Mouse (Mus musculus) layer of hippocampus, postnatal 10 days (tissue): ENCODE data around the gene Akap8. TPM values are rescaled to one million over a fixed set of nuclear protein-coding genes. Genes with fewer than 3 reads are reported as not detected.

Source experiments
- DNase-seq, 2 experiments: peaks; one replicate each; pipeline ENCODE4 v3.0.0; 2021; ENCODE audit warnings: low spot score in 2 of 2
- total RNA-seq, 2 experiments: library from RNA; stranded (reverse); gene quantifications; 2 replicates each; pipeline ENCODE4 v1.2.3; 2021

The Akap8 gene
- total RNA-seq, 2 experiments from 2014 or later: 88.7 to 112 TPM

DNA sequence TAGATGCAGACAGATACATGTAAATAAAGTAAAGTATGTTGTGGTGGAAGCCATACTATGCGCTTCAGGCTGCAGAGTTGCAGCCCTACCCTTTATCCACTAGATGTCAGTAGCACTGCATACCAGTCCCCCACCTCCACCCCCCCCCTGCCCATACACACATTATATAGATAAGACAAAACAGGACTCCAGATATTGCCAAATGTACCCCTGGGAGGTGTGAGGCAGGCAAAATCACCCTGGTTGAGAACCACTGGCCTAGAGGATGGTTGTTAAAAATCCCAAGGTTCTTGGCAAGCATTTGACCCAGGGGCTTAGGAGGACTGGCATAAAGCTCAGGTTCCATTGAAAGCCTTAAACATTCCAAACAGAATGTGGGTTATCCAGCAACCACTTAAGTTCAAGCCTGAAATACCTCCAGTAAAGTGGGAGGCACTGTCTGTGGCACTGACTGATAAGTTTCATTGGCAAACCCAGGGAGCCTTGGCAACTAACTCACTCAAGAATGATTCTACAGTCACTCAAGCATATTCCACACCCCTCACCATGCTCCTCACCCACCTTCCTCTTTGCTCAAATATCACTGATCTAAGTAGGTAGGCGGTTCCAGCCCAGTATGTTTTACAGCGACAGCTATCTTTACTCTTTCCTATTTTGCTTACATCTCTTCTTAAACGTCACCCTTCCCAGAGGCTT lies 28.1 kb upstream of the Akap8 start:
- DNase-seq: no peak

DNA sequence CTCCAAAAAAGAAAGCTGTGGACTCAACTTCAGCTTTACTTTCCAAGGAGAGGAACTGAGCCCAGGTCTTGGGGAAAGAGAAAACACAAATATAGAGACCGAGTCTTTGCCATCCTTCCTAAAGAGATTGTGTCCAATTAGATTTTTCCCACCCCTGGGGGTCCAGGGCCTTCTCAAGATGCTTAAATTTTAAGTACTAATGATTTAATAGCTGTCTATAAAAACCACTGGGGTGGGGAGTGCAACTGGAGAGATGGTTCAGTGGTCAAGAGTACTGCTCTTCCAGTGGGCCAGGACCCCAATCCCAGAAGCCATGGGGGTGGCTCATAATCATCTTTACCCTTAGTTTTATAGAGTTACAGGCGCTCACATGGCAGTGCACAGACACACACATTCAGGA lies 27.4 kb upstream of the Akap8 start:
- DNase-seq: no peak

DNA sequence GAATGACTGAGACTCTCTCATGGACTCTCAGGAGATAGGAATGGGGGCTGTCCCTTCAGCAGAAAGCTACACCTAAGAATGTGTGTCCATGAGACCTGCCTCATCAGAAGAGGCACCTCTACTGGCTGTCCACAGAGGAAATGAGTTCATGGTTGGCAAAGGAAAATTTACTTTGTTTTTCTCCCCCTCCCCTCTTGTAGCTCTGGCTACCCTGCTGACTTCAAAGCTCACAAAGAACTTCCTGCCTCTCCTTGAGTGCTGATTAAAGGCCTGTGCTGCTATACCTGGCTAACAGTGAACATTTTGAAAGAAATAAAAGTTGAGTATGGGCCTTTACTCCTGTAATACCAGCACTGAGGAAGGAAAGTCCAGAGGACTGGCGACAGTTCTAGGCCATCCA lies 20.1 kb upstream of the Akap8 start:
- no peak for DNase-seq

DNA sequence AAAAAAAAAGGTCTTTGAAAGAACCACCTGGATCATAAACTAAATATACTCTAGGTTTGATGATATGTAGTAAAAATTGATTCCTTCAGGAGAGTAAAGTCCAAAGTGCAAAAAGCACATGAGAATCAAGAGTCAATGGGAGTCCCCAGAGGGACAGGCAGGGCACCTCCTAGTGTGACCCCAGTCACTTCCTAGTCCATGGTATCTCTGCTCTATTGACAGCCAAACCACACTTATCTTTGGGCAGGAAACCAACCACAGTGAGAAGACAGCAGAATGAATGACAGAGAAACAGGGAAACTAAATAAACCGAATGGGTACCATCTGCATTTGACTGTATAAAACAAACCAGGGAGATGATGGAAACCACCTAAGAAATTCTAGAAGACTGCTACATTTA lies 19.1 kb upstream of the Akap8 start:
- no peak for DNase-seq

DNA sequence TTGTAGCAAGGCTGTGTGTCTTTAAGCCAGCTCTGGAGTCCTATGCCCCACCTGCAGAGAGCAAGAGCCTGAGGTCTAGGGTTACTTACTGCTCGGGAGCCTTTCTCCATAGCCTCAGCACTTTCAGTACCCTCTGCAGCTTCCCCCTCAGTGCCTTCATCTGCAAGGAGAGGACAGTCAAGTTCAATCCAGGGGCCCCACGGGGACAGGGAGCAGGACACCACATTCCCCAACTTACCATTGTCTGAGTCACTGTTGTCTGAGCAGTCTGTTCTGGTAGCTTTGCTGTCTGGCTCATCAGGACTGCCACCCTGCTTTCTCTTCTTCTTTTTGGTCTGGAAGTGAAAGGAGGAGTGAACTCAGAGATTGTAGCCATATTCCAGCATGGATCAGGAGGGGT lies 14.8 kb upstream of the Akap8 start:
- no peak for DNase-seq

DNA sequence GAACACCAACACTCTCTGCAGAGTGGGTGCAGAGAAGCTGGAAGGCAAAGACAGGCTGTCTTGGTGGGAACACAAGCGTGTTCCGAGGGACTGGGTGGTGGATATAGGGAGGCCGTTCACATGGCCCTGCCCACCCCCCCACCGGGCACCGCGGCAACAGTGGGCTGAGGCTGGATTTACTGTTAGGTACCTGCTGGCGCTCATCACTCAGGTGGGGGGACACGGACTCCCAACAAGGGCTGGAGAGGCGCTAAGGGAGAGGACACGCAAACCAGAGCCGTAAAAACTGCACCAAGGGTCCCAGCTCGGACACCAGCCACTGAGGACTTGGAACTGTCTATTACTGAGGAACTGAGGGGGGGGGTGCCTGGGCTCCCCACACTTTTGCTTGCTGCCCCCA lies 13.9 kb upstream of the Akap8 start:
- no peak for DNase-seq

DNA sequence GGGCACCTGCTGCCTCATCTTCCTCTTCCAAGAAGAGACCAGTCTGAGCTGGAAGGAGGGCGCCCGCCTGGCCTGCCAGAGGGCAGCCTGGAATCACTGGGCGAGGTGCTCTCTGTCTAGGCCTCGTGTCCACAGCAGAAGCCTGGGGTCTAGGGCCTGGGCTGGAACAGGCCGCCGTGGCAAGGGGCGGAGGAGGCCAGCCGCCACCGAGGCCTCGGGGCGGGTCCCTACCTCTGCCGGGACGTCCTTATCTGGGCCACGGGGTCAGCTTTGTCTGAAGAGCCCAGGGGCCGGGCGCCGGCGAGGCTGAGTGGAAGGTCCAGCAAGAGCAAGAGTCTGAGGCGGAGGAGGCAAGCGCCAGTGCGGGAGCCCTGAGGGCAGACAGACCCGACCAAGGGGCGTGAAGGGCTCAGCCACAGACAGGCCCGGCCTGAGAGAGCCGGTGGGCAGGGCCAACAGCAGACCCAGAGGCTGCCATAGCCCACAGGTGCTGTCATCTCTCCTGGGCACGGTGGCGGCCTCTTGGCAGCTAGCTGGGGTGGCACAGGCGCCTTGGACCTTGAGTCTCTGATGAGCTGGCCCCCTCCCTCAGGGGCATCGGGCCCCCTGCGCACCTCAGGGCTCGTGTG lies 12.8 kb upstream of the Akap8 start:
- no peak for DNase-seq

DNA sequence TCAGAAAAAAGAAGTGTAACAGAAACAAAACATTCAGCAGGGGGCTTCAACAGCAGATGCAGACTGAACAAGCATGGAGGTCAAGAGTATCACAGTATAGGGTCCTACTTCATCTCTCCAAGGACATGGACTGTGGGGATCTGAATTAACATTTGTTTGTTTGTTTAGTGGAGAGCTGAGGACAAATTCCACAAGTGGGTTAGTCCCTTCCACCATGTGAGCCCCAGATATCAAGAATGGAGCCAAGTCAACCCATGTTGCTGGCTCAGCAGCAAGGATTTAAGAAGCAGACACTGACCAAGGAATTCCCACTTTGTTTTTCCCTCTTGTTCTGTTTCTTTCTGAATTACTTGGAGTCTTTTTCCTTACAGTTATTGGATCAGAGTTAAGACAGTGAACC lies 6.5 kb upstream of the Akap8 start:
- DNase-seq: no peak

DNA sequence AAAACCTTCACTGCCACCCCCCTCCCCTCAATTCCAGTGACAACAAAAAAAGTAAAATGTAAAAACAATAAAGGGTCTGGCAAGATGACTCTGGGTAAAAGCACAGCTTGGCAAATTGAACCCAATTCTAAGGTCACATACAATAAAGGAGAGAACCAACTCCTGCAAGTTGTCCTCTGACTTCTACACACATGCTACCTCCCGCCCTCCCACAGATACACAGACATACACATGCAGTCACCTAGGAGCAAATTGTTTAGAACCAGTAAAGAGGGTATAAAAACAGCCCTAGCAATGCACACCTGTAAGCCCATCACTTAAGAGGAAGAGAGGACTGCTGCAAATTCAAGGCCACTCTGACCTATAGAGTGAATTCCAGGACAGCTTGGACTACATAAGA lies 1.8 kb upstream of the Akap8 start:
- no peak for DNase-seq

DNA sequence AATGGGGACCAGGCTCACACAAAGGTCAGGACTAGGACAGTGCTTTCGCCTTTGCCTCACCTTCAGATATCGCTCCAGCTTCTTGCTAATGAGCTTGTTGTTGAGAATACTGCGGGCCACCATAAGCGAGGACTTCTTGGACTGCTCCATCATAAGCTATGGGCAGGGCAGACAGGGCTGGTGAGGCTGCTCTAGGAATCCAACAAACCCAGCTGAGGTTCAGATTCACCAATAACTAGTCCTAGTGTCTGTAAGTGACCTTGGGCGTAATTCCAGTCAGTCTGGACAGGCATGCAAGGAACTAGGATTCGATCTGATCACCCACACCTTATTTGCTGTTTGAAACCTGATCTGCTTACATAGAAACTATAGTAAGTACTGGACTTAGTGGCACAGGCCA lies 798 bp upstream of the Akap8 start:
- no peak for DNase-seq

DNA sequence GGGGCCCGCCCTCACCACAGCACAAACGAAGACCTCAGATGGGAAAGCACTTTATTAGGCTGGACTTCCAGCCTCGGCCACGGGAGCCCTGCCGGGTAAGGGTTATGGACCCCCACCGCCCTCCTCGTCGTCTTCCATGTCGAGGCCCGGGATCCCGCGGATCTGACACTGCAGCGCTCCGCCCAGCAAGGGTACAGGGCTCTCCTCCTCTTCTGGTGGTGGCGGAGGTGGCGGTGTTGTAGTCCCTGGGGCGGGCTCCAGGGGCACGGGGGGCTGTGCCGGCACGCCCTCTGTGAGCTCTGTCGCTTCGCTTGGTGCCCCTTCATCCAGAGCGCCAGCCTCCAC lies 324 bp upstream of the Akap8 start:
- DNase-seq: no peak

DNA sequence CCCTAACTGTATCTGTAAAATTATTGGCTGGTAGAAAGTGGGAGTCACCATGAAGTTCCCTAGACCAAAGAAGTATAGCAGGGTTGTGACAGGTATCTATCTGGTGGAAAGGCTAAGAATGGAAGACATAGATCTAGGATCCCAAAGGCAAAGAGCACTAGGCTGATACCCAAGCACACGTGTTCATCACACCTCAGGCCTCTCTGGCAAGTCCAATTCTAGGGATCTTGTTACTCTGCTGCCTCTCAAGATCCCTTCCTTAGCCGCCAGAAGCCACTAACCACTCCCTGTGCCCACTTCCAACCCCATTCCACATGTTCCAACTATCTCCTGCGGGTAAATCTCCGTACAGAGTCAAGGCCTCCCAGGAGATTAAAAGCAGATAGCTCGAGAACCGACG lies 1.1 kb downstream of the Akap8 start:
- DNase-seq: no peak

DNA sequence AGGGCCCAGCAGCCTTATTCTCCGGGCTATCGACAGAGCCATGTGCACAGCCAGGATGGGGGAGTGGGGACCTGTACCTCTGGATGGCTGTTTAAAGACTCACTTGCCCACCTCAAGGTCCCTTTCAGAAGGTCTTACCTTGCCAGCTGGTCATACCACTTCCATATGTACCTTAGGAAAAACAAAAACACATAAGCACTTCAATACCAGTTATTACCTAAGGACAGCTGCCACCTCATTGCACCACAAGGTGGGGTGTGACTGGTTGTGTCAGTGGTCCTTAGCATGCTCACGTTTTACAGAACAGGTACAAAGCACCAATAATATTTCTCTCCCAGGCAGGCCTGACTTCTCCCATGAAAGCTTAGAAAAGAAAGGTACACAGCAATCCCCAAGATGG lies 3.3 kb downstream of the Akap8 start:
- DNase-seq: no peak

DNA sequence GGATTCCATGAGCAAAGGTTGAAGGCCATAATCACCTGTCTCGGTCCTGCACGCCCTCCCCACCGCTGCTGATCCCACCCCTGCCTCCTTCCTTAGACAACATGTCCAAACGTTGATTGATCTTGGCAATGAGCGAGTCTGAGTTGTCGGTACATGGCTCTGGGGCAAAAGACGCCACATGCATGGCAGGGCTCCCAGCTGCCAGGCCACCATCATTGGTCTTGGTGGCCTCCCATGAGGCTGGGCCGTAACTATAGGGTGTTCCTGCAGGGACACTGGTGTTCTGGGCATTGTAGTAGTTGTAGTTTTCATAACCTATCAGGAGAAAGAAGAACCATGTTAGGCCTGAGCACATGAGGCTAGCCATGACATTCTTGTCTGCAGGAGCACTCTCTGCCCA lies 4.0 kb downstream of the Akap8 start:
- DNase-seq: no peak

DNA sequence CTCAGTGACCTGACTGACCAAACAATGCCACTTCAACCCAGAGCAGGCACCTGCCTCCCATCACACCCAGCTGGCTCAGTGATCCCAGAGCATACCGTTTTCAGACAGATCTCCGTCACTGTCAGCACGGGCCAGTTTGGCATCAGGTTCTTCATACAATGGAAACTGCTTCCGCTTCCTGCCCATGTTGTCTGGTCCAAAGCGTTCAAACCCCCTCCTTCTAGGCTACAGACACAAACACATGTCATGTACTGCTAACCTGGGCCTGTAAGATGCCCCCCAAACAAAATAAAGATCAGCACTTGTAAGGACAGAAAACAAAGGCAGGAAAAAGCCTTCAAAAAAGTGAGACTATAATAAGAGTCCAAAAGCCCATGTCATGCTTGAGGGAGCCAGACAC lies 5.5 kb downstream of the Akap8 start:
- no peak for DNase-seq

DNA sequence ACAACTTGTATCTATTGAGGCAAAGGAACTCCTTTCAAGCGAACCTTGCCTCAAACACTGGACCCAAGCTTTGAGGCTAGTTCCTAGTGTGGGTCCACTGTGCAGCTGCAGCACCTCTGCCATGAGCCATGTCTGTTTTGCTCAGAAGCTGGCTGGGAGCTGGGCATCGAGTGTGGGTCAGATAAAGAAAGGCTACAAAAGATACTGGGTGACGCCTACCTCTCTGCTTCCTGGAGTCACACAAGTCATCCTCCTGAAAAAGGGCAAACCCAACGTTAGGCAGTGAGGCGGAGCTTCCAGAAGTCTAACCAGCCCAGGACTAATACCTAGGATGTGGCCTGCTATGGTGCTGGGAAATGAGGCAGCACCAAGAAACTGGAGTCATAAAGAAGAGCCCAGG lies 7.1 kb downstream of the Akap8 start:
- DNase-seq: no peak

DNA sequence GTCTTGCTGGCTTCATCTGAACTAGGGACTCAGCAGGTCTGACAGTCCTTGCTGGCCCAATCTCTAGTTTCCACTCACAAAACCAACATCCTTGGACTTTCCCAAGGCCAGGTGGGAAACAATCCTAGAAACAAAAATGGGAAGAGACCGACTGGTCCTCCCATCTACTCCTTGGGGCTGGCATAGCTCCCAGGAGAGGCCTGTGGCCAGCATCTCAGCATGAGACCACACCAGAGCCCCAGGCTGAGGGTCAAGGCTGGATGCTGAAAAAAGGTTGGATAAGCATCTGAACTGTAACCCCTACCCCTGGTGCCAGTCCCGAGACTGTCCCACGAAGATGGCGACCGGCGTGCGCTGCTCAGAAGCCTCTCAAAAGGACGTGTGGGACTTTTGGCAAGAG lies 8.2 kb downstream of the Akap8 start:
- no peak for DNase-seq

DNA sequence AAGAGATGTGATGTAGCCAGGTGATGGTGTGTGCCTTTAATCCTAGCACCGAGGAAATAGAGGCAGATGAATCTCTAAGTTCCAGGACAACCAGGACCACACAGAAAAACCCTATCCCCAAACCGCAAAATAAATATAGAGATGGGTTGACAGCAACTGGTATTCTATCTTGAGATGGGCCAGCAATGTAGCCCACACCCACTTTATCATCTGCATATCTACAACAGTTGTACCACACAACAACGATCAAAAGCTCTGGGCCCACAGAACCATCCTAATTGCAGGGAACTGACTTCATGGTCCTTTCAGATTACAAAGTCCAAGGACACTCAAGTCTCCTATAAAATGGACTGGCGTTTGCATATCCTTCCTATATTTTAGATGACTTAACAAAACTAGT lies 13.1 kb downstream of the Akap8 start:
- no peak for DNase-seq

DNA sequence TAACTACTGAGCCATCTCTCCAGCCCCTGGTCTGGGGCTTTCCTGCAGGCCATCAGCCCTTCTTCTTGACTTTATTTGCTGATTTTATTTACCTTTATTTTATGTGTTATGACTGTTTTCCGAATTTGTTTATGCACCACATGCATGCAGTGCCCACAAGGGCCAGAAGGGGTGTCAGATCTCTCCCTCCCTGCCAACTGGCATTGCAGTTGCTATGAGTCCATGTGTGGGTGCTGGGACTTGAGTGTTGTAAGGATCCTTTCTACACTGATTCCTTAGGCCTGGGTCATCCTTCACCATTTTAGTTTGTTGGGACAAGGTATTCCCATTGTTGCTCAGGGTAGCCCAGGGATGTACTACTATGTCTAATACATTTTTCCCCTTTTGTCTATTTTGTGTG lies 22.9 kb downstream of the Akap8 start:
- DNase-seq: no peak

DNA sequence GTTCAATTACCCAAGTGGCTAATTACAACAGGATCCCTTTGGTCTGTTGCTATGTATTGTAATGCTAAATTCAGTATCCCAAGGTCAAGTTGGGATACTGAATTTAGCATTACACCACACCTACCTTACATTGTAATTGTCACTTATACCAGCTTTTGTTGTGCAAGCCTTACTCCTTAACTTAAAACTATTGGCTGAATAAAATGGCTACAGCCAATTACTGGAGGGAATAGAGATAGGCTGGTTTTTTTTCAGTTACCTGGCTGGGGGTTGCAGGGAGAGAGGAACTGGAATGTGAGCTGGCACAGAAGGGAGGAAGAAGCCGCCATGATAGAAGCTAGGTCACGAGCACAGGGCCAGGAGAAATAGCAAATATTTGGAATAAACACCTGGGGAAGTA lies 25.1 kb downstream of the Akap8 start:
- DNase-seq: no peak

DNA sequence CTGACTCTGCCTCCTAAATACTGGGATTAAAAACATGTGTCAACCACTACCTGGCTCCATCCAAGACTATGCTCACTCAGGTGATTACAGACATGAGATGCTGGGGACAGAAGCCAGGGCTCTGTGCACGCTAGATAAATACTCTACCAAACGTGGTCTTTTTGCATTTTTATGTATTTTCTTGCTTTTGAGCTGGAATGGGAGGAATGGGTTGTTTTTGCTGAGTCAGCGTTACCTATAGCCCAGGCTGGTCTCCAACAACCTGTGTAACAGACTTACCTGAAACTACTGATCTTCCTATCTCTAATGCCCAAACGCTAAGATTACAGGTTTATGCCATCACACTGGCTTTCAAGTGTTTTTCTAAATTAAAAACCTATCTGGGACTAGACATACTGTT lies 25.9 kb downstream of the Akap8 start:
- no peak for DNase-seq

DNA sequence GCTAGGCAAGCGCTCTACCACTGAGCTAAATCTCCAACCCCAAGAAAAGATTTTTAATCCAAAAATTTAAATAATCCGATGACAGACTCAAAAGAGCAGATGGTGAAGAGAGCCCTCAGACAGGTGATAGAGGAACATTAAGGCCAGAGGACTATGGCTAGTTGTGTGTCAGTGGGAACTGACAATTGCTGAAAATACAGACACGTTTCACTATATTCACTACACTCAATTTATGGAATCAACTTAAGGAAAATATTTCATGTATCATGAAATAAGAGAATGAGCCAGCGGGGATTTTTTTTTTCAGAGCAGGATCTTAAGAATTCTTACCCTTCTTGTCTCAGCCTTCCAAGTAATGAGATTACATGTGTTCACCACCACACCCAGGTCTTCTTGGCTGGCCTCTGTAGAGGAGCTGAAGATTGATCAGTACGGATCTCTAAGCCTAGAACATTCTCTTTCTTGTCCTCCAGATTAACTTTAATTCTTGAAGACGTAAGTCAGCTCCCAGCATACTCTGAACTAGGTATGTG lies 35.8 kb downstream of the Akap8 start:
- no peak for DNase-seq
